Mouse (Mus musculus): ENCODE measurements around the gene Gpat3.

- no peak for TF ChIP-seq POLR2A (IDR thresholded peaks at IDR 0.05; ENCODE audit: insufficient read length, low read depth)
- no peak for TF ChIP-seq MAX (IDR thresholded peaks at IDR 0.05; ENCODE audit: low read depth)
- TF ChIP-seq TCF12 (IDR thresholded peaks at IDR 0.05; ENCODE audit: insufficient read depth, poor library complexity, severe bottlenecking): no peak
- TF ChIP-seq TCF3 (IDR thresholded peaks at IDR 0.05; ENCODE audit: insufficient read length, low read depth): no peak
- no peak for TF ChIP-seq SRF (IDR thresholded peaks at IDR 0.05; ENCODE audit: control insufficient read depth, insufficient read length, low read depth)
- TF ChIP-seq USF1 (IDR thresholded peaks at IDR 0.05; ENCODE audit: low read depth): no peak
Observed at GRCm38 (mm10) chr5:100866183-100866582, 20.7 kb downstream of the Gpat3 start.

Measured in myocyte (in vitro differentiated cells).